Mouse (Mus musculus) ovary, postnatal 10 days (tissue): Measurements from ENCODE around the gene Galnt15.
"Not testable (repeated sequence)": the region's sequence is repeated elsewhere in the genome, so short reads cannot be mapped to it uniquely, and the experiment has no call there.

Source experiments
- DNase-seq: peaks from one replicate; pipeline ENCODE4 v3.0.0; 2022; ENCODE audit warnings: low spot score

Gene Galnt15

DNA sequence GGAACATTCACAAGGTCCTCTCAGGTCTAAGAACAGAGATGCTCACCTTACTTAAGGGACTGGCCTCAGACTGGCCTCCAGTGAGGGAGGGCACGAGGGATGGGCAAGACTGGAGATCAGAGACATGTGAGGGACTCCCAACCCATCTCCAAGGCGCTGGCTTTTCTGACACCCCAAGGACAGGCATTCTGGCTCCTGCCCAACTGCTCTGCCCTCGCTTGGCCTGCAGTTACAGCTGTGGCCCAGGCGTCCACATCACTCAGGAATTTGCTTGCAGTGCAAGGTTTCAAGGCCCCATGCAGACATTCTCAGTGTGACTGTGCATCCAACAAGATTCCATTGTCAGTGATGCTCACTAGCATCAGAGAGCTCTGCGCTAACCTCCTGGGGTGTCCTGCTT is 7.7 kb downstream of the Galnt15 start:
- no peak for DNase-seq

DNA sequence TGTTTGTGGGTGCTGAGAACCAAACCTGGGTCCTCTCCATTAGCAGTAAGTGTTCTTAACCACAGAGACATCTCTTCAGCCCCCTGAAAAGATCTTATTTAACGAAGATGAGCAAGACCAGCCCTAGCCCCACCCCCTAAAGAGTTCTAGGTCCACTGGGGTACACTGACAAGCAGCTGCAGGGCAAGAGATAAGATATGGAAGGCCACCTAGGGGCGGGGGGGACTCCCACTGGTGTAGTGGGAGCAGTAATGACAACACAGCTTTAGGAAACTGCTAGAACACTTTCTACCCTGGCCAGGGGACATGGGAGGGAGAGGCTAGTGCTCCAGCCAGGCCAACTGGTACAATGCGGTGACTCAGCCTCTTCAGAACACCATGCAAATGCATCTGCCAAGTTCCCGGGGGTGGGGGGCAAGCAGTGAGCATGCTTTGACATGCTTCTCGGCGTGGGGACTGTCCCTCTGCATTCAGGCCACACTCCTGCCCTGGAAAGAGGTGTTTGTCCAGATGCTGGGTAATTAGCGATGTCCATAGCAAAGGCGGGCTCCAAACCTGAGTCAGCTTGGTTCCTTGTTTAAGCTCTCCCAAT is 9.0 kb downstream of the Galnt15 start:
- no peak for DNase-seq

DNA sequence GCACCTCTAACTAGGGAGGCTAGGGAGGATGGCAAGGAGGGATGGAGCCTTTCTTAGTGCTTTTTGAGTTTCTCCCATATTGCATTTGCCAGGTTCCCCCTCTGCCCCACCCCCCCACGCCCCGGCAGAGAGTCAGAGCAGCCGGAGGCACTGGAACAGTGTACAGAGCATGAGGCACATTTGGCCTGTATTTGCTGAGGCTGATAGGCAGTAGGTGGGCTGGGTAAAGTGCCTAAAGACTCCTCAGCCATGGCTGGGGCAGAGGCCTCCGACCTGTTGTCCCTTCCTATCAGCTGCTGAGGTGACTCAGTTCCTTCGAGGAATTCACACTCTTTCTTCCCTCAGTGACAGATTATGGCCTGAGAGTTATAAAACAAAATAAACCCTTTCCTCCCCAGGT is 13.3 kb downstream of the Galnt15 start:
- no peak for DNase-seq

DNA sequence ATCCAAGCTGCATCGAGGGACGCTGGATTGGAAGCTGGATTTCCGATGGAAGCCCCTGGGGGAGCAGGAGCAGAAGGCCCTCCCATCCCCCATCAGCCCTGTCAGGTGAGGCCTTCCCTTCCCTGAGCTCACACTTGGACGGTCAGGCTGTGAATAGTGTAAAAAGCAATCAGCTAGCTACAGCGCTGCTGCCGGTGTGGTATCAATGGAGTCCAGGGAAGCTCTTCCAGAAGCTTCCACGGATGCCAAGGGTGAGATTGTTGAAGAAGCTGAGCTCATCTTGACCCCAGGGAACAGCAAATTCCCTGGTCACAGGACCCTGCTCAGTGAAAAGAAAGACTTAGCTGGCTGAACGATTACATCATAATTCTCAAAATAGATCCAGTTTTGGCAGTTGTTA is 17.6 kb downstream of the Galnt15 start:
- no peak for DNase-seq

DNA sequence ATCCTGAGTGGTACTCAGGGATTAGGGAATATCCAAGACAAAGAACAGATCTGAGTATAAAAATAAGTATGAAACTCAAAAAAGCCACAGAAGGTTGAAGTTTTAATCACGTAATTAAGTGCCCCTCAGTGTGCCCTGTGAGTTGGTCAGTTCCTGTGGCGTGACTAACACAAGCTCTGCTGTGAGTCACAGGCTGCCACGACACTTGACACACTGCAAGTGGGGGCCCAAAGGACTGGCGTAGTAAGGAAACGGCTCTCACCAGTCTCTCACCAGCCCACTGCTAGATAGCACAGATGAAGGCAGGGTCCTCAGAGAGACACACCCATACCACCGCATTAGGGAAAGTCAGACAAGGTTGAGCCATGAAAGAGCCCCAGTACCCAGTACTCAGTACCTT is 21.4 kb downstream of the Galnt15 start:
- DNase-seq: no peak

DNA sequence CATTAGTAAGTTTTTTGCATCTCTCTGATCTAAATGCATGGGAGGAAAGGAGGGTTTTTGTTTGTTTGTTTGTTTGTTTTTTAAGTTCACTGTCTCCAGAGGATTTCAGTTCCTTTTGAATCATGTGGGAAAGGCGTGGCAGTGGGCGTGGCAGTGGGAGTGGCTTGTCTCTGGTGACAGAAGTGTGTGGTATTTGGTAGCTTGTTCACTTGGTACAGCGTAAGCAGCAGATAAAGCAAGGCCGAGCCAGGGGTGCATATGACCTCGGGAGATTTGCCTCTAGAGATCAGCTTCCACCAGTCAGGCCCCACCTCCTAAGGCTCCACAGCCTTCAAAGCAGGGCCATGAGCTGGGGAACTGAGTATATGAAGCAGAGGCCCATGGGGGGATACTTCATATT is 25.1 kb downstream of the Galnt15 start:
- DNase-seq: no peak

DNA sequence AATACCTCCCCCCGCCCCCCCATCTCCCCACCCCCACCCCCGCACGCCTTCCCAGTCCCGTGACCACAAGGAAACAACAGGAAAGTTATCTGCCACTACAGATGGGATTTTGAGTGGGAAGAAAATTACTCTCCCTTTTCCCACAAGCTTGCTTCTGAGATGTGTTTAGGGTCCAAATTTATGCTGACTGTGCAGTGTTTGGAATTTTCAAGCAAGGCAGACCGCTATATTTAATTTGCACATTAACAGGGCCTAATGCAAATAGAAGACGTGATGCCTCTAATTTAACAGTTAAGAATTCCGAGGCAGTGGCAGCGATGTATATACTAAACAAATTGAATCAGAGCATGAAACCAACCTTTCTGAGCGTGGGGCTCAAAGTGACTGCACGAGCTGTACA is 26.0 kb downstream of the Galnt15 start:
- DNase-seq: no peak

DNA sequence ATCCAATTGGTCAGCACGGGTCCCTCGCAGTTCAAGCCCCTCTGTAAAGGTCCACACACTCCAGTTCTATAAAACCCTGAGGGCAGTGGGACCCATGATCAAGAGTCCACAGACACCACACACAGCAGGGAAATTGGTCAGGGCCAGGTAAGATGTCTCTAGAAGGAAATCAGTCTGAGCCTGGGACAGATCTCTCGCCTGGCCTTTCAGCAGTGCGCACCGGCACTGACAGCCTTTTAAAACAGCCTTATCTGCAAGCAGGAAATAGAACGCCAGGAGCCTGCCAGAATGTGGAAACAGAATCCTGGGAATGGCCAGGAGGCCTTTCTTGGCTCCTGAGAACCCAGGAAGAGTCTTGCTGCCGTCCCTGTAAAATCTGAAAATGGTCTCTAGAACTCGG is 27.0 kb downstream of the Galnt15 start:
- no peak for DNase-seq

DNA sequence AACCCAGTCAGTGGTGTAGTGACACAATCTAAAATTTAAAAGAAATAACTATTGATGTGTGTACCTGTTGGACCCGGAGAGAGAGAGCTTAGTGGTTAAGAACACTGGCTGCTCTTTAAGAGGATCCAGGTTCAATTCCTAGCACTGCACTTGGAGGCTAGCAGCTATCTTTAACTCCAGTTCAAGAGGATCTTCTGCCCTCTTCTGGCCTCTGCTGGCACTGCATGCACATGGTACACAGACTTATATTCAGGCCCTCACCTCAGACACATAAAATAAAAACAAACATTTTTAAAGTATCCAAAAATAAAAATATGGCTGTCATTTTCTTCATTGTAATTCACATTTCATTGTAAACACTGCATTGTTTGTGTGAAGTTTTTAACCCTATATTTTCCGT is 27.9 kb downstream of the Galnt15 start:
- DNase-seq: no peak

DNA sequence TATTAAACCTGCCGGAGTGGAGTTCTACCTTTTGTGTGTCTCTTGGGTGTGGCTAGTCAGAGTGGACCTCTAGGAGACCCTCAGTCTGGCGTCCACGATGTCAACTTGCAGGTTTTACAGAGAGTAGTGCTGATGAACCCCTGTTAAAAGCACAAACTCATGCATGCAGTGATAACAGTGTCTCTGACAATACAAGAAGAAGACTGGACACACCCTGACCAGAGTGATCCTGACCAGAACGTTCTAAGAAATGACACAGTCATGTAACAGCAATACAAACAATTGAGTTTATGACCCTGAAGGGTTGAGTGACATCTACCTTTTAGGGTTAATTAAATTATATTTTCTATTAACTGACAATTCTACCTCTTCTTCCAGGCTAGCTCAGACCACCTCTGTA is 28.9 kb downstream of the Galnt15 start:
- no peak for DNase-seq

DNA sequence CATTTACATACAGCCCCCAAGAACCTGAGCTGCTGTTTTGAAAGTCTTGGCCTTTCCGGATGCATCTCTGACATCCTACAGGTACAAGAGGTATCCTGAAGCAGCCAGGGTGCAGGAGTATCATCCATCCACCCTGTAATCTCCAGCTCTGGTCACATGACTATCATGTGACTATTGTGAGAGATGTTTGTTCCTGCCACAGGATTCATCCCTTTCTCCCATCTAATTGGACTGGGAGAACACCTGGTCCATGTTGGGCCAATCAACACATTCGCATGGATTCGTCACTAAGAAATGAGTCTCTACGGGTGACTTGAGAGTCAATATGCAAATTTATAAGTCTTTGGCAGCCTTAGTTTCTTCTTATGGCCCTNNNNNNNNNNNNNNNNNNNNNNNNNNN is 32.6 kb downstream of the Galnt15 start:
- DNase-seq: no peak

DNA sequence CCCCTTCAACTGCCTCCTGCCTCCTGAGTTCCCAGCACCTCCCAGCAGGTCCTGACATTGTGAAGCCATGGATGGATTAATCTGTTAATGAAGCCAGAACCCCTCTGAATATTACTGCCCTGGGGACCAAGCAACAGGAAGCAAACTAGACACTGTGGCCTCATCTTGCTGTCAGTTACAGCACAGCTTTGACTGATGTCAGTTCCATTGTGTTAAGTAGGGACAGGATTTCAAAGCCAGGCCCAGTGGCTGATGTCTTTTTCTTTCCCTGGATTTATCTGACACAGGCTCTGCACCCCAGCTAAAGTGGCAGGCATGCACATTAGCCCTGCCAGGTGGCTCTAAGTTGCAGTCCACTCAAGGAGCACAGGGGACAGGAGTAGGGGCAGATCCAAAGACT is 44.0 kb downstream of the Galnt15 start:
- no peak for DNase-seq

DNA sequence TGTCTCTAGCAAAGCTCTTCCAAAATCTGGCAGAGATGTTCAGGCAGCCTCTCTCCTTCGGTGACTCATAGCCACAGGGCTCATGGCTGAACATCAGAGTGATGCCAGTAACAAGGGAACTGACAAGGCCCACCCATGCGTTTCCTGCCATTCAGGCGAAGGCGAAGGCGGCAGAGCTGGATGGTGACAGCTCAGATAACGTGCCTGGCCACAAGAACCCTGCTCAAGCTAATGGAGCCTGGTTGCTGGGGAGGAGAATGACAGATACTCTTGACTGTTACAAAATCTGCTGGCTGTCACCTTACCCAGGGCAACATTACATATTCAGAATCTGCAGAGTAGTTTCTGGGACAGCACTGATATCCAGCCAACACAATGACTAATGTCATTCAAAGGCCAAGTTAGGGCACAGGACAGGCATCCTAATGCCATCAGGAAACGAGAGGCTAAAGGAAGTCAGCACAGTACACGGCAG is 44.5 kb downstream of the Galnt15 start:
- no peak for DNase-seq

DNA sequence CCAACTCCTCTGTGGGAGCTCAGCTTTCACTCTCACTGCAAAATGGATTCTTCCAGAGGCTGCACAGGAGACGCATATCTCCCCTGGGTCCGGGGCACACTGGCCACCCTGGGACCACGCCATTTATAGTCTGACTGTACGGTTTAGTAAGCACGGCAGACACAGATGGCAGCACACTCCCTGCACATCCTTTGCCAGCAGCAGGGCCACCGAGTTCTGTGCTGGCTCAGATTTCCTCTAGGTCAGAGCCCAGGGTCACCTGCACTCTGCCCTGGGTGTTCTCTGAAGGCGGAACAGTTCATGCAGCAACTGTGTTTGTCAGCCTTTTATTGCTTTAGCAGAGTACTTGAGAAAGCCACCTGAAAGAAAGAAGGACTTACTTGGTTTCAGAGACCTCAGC is 45.1 kb downstream of the Galnt15 start:
- DNase-seq: no peak

DNA sequence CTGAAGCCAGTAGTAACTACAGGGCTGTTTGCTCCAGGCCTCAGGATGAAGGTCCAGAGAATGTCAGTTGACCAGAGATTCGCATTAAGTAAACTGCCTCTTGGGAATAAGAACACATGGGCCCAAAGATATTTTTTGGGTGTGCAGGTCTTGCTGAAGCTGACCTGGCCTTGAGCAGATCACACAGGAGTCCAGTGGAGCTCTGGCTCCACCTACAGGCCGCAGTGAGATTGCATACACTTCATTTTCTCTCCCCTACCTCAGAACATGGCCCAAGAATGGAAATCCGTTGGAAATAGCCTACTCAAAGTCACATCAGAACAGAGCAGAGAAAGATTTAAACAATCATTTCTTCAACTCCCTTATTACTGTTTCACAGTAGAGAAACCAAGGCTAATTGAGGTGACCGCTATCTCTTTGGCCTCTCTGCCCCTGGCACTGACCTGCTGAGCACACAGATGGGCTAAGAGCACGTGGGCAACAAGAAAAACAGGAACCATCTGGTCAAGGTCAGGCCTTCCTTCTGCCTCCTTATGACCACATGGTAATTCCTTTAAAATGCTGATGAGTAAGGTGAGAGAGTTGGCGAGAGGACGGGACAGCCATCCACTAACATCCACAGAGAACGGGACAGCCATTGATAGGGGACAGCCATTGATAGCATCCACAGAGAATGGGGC is 48.2 kb downstream of the Galnt15 start:
- peak; percentile 35 for DNase-seq

DNA sequence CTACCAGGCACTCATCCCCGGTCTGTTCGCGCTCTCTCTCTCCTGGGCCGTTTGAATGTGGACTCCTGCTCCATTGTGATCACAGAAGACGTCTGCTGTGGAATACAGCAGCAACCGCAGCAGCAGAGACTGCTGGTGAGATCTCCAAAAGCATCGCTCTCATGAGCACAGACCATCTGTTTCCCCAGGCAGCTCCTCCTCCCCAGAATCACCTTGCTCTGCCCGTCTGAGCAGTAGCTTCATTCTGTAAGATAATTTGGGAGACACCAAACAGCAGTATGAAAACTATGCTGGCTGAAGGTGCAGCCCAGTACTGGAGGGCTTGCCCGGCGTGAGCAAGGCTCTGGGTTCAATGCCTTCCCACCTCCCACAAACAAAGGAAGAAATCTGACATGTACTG is 52.2 kb downstream of the Galnt15 start:
- DNase-seq: no peak

DNA sequence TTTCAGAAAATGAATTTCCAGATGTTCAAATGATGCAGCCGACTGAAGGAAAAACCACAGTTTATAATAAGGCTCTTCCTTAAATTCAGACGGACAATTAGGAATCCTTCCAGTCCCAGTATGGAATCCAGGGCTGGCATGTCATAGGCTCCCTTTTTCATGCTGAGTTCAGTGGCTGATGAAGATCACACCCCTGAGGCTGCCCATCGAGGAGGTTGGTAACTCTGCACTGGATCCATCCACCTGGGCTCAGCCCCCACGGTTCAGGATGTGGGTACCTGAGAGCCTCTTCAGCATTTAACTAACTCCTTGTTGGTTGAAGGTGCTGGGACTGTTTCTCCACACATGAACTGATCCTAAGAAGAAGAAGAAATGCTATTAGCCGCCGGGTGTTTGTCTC is 54.1 kb downstream of the Galnt15 start:
- DNase-seq: no peak

DNA sequence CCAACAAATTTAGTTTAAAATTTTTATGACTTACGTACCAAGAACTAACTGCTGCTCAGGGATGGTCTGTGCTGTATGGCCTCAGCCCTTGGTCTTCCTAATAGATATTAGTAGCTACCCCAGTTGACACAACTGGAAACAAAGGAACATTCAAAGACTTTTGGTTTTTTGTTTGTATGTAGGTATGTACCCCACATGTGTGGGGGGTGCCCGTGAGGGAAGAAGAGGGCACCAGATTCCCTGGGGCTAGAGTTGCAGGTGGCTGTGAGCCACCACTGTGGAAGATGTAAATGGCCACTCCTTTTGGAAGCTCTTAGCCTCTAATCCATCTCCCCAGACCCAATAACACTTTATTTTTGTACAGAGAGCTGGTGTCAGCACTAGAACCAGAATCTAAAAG is 54.7 kb downstream of the Galnt15 start:
- DNase-seq: no peak

DNA sequence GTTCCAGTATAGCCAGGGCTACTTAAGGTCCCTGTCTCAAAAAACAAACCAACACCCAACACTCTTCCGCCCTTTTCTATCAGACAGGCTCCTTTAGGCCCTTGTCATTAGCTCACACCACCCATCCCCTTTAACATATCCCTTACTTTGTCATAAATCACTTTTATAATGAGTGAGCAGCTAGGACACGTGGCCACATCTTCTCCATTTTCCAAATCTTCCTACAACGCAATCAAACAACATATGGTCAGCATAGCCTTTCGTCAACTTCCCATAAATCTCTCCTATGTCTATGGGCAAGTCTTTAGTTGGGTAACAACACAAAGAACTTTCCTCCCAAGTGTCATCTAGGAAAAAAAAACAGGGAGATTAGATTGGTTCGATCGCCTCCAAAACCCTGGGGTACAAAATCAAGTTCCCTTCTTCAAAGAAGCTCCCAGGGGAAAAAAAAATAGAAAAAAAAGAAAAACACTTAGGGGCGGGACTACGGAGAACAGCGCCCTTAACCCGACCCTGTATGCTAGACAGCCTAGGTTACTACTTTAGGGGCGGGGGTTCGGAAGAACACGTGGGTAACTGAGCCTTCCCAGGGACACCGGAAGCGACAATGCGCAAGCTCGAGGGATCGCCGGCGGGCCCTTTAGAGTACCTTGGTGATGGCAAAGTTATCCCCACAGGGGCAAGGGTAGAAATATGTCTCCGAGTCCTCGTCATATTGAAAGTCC is 56.1 kb downstream of the Galnt15 start, which contains the start of gene Oxnad1:
Gene Oxnad1, plus strand, starts transcription at position 614 of the 725 bp plus-strand sequence.
- no peak for DNase-seq

DNA sequence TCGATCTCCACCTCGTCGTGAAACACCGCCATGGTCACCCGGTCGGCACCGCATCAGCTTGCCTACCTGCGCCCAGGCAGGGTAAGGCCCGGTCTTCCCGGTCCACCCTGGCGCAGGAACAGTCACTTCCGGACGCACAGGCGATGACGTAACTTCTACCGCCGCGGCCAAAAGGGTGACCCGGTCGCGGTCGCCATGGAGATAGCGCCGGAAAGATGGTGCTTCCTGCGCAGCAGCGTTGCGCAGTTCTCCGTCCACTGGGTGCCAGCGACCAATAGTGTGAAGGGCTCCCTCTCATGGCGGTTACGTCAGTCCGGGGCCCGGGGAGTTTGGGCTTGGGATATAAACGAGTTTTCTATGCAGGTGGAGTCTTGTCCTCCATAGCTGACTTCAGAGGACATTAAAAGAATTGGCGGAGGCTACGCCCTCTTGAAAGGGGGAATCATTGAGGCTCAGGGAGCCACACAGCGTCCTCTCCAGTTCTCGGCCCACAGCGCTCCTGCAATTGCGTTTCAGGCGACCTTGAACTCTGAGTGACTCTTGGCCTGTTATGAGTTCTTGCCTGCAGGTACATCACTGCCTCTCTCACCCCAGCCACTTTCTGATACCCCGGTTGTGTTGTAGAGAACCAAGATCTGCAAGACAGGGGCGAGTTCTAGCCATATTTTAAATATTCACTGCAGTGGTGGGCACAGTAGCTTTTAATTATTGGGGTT is 56.9 kb downstream of the Galnt15 start, which contains the start of gene Dph3:
Gene Dph3, minus strand, starts transcription at position 244 of the 716 bp plus-strand sequence.
- peak; percentile 99 for DNase-seq

DNA sequence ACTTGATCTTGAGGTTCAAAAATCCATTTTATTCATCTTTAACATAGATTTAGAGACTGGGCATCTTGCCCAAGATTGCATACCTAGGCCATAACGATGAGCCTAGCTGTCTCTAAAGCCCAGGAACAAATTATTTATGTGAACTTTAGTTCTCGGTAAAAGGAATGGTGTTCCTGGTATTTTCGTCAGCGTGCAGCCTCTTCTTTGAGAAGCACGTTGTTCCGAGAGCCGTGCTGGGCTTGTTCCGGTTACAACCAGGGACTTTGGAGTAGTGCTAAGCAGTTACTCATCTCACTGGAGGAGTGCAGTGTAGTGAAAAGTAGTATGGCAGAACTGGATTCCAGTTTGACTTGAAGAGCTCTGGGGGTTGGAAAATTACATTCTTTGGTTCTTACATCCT is 57.4 kb downstream of the Galnt15 start:
- no peak for DNase-seq

DNA sequence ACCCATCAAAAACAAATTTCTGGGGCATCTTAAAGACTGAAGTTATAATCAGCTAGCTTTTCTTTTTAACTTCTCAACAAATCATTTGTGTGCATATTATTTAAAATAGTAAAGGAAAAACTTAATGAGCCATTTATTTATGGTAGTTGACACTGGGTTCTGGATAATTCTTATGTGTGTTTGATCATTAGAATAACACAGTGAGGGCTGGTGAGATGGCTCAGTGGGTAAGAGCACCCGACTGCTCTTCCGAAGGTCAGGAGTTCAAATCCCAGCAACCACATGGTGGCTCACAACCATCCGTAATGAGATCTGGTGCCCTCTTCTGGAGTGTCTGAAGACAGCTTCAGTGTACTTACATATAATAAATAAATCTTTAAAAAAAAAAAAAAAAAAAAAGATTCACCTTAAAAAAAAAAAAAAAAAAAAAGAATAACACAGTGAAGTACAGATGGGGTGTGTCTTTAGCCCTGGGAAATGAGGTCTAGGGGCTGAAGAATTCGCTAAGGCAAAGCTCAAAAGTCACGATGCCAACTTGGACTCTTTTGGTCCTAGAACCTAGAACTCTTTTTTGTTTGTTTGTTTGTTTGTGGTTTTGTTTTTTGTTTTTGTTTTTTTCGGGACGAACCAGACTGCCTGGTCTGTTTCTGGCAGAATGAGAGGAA is 58.9 kb downstream of the Galnt15 start:
- DNase-seq: not testable (repeated sequence)
